Mouse (Mus musculus): ENCODE measurements at regions not wholly inside any gene's neighbourhood (a gene's known extent, or its start where the extent isn't known, plus 50 kb on each side); places are given as distances from the start of the nearest gene placed in this dataset.

DNA sequence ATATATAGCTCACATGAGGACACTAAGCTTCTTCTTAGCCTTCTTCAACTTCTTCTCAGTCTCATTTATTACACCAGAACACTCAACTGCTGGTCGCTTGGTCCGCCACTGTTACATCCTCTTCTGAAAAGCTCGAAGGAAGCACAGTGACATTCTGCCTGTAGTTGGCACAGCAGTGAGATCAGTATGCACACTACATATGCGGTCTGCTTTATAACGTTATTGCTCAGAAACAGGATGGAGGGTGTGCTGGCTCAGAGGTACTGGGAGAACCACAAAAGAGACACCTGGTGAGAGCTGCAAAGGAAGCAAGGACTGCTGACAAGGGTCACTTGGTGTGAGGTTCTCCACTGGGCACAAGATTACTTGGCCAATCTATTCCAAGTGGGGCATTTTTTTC, 179.5 kb downstream of the Ets1 start:
- no peak for DNase-seq

DNA sequence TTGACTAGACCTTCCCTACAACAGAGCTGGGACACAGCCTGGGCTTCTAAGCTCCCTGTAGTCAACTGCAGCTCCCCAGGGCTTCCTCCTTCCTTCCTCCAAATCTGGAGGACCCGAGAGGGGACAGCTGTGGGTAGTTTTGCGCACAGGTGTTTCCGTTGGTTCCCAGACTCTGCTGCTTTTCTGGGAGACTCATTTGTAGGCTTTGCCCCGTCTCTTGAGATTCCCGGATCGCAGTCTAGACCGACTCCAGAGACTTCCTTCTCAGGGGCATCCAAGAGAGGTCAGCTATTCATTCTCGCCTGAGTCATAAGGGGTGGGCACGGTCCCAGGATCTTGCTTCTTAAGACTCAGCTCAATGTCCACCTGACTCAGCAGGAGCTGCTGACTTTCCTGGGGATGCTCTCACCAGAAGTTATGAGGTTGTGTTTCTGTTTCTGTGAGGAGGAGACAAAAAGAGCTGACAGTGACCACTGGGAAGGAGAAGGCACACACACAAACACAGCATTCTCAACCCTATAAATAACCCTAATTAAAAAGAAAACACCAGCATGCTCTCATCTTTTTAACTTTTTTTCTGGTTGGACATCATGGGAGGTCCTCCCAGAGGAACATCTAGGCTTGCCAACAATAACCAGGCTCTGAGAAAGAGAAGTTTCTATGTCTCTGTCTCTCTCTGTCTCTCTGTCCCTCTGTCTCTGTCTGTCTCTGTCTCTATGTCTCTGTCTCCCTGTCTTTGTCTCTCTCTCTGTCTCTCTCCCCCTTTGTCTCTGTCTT, 180.8 kb downstream of the Ets1 start:
- peak; percentile 26 for DNase-seq

- DNase-seq: no peak
Measured at GRCm38 (mm10) chr9:32817442-32818358, 181.7 kb downstream of the Ets1 start.

GRCm38 (mm10) chr9:32823439-32824133, 187.6 kb downstream of the Ets1 start:
- no peak for DNase-seq

DNA sequence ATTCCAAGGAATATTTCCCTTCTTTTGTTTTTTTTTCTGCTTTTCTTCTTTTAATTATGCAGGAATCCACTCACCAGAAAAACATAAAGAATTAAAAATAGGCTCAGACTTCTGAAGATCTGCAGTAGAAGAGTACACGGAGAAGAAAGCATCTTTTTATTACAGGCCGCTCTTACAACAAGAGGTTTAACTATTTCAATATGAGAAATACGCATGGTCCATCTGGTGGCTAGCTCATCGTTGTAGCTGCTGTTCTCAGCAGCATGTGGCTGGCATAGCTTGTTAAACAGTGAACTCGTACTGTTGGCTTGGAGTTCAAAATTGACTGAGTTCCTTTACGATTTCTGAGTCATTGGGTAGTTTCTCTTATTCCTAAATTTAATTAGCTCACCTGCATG, 188.1 kb downstream of the Ets1 start:
- DNase-seq: no peak

DNA sequence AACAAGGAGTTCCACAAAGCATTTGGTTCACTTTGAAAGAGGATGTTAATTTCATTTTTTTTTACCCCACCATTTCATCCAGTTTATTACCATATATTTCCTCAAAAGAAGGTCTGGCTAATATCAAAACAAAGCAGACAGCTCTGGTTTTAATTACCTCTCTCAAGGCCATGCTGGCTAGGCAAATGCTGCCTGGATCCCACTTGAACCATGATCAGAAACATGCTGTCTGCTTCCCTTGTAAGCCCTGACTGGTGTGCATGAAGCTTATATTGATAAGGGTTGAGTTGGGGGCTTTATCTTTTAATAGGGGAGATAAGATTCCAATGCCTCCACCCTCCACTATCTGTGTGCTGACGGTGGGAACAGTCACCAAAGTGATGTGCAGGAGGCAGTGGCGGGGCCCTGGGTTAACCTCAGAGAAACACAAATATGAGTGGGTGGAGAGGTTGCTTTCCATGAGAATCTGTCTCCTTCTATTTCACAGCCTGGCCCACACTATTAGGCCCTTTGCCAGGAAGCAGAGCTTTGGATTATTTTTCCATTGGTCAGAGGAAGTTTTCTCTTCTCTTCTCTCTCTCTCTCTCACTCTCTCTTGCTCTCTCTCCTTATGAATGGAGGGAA, 194.4 kb downstream of the Ets1 start:
- no peak for DNase-seq

- peak; percentile 55 for DNase-seq
Measured at GRCm38 (mm10) chr9:32833373-32833772, 197.4 kb downstream of the Ets1 start.

- DNase-seq: peak; percentile 36
Measured at GRCm38 (mm10) chr9:32834751-32835625, 199.0 kb downstream of the Ets1 start.

DNA sequence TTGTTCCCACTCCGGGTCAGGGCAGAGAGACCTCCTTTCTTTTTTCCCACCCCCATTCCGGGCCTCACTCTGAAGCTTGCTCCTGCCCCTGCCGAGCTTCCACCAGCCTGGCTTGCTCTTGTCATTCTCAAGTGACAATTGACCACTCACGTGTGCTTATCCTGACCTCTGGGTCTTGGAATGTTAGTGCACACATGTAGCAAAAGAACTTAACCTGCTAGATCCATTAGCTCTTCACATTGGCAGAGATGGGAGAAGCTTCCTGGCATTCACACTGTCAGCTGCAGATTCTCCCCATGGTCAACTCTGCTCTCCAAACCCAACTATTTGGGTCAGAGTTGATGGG, 199.6 kb downstream of the Ets1 start:
- no peak for DNase-seq

DNA sequence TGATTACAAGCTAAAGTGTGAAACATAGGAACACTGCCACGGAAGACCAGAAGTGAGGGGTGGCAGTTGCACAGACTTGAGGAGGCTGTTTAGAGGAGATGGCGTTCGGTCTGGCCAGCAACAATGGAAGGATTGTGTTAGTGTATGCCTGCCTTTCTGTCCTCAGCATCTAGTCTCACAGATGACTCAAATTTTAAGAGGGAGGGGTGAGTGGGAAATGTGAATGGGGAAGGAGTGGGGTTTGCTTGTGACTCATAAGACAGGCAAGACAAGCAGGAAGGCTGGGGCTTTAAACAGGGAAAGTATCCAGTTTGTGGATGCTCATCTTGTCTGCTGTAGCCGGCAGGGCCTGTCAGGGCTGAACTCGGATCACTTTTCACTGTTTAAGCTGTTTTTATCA, 200.3 kb downstream of the Ets1 start:
- DNase-seq: no peak

- DNase-seq: no peak
Measured at GRCm38 (mm10) chr9:32847361-32847760, 211.3 kb downstream of the Ets1 start.

- no peak for DNase-seq
Measured at GRCm38 (mm10) chr9:32852282-32852681, 216.3 kb downstream of the Ets1 start.

DNA sequence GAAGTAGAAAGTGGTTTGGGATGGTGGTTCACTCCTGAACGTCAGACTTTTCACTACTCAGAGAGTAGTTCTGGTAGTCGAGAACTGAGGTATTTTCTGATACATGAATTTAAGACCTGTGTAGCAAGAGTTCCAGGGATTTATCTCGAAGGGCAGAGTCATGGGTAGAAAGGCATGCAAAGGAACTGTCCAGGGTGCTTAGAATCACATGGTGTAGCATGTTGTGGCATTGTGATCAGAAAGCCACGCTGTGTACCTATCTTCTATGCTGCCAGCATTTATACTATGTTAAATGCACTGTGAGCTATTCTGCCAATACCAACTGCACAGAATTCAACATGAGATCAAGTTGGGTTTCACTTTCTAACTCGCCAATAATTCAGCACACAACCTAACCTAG, 227.3 kb downstream of the Ets1 start:
- no peak for DNase-seq

- DNase-seq: no peak
Measured at GRCm38 (mm10) chr9:32868936-32869335, 232.9 kb downstream of the Ets1 start.

GRCm38 (mm10) chr9:32874306-32874875, 238.4 kb downstream of the Ets1 start:
- peak; percentile 37 for DNase-seq

DNA sequence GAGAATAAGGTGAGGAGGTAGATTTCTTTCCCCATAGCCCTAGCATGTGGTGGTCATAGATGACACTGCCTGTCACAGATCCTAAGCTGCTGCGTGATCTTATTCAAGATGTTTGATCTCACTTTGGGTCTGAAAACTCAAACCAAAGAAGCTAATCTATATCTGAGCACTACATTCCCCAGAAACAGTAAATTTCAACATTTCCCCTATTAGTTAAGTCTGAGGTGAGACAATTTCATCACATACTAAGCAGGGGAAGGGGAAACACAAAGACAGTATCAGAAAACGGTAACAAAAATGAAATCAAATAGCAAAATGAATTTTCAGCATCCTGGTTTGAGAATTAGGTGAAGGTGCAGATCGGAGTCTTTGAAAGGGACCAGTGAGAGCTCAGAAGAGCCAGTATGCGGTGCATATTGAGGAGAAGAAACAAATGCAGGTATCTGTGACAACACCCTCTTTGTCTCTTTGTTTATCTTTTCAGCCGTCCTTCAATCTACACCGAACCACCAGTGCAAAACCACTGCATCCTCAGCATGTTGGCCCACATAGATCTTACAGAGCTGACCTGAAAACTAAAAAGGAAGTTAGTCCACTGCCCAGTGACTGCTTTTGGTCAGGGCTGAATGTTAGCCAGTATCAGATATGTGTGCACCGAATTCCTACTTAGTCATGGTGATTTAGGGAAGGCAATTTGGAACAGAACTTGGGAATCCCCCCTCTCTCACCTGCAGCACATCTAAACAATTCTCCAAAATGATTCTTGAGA, 247.0 kb downstream of the Ets1 start:
- no peak for DNase-seq

- peak; percentile 46 for DNase-seq
Measured at GRCm38 (mm10) chr9:32886008-32886650, 250.1 kb downstream of the Ets1 start.

DNA sequence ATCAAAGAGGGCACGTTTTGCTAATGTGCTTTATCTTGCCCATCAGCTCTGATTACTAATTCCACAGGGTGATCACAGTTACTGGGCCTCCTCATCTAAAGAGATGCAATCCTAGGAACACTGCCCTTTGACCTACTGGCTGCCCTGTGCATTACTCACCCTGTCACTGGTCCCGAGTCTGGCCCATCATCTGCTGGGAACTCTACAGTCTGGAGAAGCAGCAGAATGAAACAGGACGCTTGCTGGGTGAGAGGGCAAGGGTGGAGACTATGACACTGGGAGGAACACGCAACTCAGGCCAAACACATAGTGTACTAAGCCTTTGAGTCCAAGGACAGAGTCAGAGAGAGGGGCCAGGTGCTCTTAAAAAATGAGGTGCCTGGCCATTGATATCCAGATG, 263.8 kb downstream of the Ets1 start:
- peak; percentile 39 for DNase-seq

DNA sequence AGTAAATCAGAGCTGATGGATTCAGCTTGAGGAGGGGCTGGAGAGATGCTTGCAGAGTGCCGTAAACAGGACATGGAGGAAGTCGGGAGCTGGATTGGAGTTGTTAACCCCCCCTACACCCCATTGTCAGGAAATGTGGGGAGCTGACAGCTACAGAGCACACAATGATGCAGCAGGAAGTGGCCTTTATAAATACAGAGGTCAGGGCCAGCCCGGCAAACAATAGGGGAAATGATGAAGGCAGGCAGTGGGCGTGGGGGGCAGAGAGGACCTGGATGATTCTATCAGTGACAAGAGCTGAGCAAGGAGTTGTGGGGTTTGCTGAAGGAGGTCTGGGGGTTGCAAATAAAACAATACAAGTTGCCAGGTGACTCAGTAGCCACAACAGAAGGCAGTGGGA, 265.3 kb downstream of the Ets1 start:
- DNase-seq: peak; percentile 88

GRCm38 (mm10) chr9:32906233-32906872, 270.3 kb downstream of the Ets1 start:
- peak; percentile 36 for DNase-seq
